Mouse (Mus musculus) urinary bladder, adult 2 months (tissue): Measurements from ENCODE around the gene Sun5. TPM values are rescaled to one million over a fixed set of nuclear protein-coding genes. Genes with fewer than 3 reads are reported as not detected.
"Not testable (repeated sequence)": the region's sequence is repeated elsewhere in the genome, so short reads cannot be mapped to it uniquely, and the experiment has no call there.

Experiments used
- DNase-seq: peaks from one replicate; pipeline ENCODE4 v3.0.0; 2022; ENCODE audit warnings: low spot score
- polyA plus RNA-seq: library from polyadenylated mRNA; depleted of rRNA; stranded (reverse); fragments of >200 nt; gene quantifications from 2 replicates; pipeline ENCODE4 v1.2.3, GENCODE M21; 2012; rRNA removed

Gene Sun5
- polyA plus RNA-seq, 1 experiment, result not detected

DNA sequence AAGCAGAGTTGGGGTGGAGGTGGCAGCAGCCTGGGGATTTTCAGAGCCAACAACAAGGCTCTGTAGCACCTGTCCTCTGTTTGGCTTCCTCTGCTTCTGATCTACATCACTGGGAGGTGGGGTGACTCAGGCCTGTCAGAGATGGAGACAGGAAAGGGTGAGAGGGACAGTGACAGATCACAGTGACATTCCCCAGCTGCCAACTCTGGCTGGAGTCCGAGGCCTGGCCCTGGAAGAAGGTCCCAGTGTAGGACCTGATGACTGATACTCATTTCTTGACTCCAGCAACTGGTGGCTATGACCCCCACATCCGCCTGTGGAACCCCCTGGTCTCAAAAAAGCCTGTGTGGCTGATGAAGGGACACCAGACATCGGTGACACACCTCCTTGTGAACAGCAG lies 61.0 kb downstream of the Sun5 start:
- no peak for DNase-seq

DNA sequence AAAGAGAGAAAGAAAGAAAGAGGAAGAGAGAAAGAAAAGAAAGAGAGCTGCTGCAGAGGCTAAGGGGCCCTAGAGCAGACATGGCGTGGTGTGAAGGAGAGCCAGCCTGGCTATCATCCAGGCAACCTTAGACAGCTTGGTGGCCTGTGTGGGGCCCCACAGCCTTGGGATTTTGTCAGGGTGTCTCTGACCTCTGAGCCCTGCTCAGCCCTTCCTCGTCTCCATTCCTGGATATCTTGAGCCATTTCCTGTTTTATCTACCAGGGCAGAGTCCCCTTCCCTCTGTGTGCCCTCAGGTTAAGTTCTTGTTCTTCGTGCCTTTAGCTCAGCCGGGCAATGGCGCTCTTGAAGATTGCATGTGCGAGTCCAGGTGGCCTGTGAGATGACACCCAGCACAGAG lies 62.0 kb downstream of the Sun5 start:
- no peak for DNase-seq

DNA sequence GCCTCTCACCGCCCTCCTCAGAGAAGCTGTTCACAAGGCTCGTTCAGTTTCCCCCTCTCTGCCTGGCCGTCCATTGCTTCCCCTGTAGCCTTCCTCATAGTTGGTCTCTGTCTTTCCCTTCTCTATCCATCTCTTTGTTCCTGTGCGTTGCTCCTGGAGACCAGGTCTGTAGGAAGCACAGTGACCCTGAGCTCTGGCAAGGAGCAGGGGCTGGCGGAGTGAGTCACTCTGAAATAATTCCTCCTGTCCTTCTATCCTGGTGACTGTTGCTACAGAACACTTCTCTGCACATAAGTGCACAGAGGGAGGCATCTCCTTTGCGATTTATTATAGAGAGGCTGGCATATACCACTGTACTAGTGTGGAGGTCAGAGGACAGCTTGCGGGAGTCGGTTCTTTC lies 62.7 kb downstream of the Sun5 start:
- no peak for DNase-seq

DNA sequence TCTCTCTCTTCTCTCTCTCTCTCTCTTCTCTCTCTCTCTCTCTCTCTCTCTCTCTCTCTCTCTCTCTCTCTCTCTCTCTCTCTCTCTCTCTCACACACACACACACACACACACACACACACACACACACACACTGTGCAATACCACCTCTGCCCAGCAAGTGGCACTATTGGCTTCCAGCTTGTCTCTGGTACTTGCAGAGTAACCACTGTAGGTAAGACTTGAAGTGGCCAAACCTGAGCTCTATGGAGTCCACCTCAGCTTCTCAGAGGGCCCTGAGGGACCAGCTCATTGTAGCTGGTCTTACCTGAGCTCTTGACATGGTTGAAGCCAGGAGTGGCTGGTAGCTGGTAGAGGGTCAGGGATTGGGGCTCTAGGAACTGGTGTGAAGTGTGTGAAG lies 63.4 kb downstream of the Sun5 start:
- DNase-seq, result not testable (repeated sequence)

Other genes starting within 250 kb of the Sun5 start
- gene Commd7, start 238.3 kb downstream of the Sun5 start, polyA plus RNA-seq, result 33.4 TPM in 2 replicates
- 2.0 and 2.5 TPM in 2 replicates for gene Dnmt3b, start 221.6 kb downstream of the Sun5 start, polyA plus RNA-seq
- gene Dnmt3c, start 174.4 kb downstream of the Sun5 start, polyA plus RNA-seq, result not detected in 2 replicates
- 37.1 and 43.2 TPM in 2 replicates for gene Mapre1, start 129.8 kb downstream of the Sun5 start, polyA plus RNA-seq
- 0.29 and 0.37 TPM in 2 replicates for gene Efcab8, start 91.2 kb downstream of the Sun5 start, polyA plus RNA-seq
- not detected in 2 replicates for gene Bpifb2, start 4.0 kb upstream of the Sun5 start, polyA plus RNA-seq
- gene Bpifb6, start 29.3 kb upstream of the Sun5 start, polyA plus RNA-seq, result 0.07 TPM in 1 of 2 replicates, not detected in the other
- not detected in 2 replicates for gene Bpifb3, start 47.1 kb upstream of the Sun5 start, polyA plus RNA-seq
- gene Bpifb4, start 67.1 kb upstream of the Sun5 start, polyA plus RNA-seq, result not detected in 2 replicates
- gene Bpifa6, start 103.9 kb upstream of the Sun5 start, polyA plus RNA-seq, result 0.11 TPM in 1 of 2 replicates, not detected in the other
- not detected in 2 replicates for gene Bpifa2, start 137.2 kb upstream of the Sun5 start, polyA plus RNA-seq